Mouse (Mus musculus): ENCODE measurements around the gene Cyp2c70. TPM values are rescaled to one million over a fixed set of nuclear protein-coding genes. Genes with fewer than 3 reads are reported as not detected.

Cyp2c70 gene
- polyA plus RNA-seq (2014; fragmentation: Illumina TruSeq; extraction: RNeasy Lipid Tissue Mini Kit (QIAGEN cat#74804); ENCODE audit: low read depth, low replicate concordance): 2,936 TPM

GRCm38 (mm10) chr19:40187160-40187559, at the start of gene Cyp2c70:
Gene Cyp2c70 (minus strand): TSS chr19:40187333.

Other genes starting within 250 kb of the Cyp2c70 start
- 2,422 TPM for gene Cyp2c37, start 194.9 kb downstream of the Cyp2c70 start, polyA plus RNA-seq (2014; fragmentation: Illumina TruSeq; extraction: RNeasy Lipid Tissue Mini Kit (QIAGEN cat#74804); ENCODE audit: low read depth, low replicate concordance)
- gene Cyp2c54, start 113.5 kb downstream of the Cyp2c70 start, polyA plus RNA-seq (2014; fragmentation: Illumina TruSeq; extraction: RNeasy Lipid Tissue Mini Kit (QIAGEN cat#74804); ENCODE audit: low read depth, low replicate concordance): 2,030 TPM
- gene Cyp2c50, start 97.6 kb downstream of the Cyp2c70 start, polyA plus RNA-seq (2014; fragmentation: Illumina TruSeq; extraction: RNeasy Lipid Tissue Mini Kit (QIAGEN cat#74804); ENCODE audit: low read depth, low replicate concordance): 4,076 TPM
- 18.2 TPM for gene Pdlim1, start 84.5 kb upstream of the Cyp2c70 start, polyA plus RNA-seq (2014; fragmentation: Illumina TruSeq; extraction: RNeasy Lipid Tissue Mini Kit (QIAGEN cat#74804); ENCODE audit: low read depth, low replicate concordance)